Mouse (Mus musculus) spleen, adult 2 months (tissue): Measurements from ENCODE around the gene Gm20388.

Experiments
- CTCF ChIP-seq: fragments of 200-500 bp; IDR thresholded peaks from 2 replicates; pipeline ENCODE4 v1.5.1; 2011; ENCODE audit warnings: mild to moderate bottlenecking, inconsistent platforms; ENCODE audit not compliant: insufficient read depth, insufficient read length, insufficient replicate concordance; ENCODE audit errors: extremely low read depth
- POLR2A ChIP-seq: fragments of 200-500 bp; IDR thresholded peaks from 2 replicates; pipeline ENCODE4 v1.6.1; 2011; ENCODE audit warnings: low read depth, low read length, inconsistent platforms

DNA sequence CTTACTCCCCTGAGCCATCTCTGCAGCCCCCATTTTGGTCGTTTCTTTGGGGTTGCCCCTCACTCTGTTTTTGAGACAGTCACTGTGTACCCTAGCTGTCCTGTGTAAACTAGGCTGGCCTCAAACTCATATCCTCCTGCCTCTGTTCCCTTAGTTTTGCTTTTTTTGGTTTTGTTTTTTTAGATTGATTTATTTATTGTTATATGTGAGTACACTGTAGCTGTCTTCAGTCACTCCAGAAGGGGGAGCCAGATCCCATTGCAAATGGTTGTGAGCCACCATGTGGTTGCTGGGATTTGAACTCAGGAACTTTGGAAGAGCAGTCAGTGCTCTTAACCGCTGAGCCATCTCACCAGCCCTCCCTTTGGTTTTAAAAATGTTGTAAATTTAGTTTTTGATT, 3195.9 kb downstream of the Gm20388 start:
- TF ChIP-seq CTCF, result no peak
- no peak for TF ChIP-seq POLR2A
